Mouse (Mus musculus): ENCODE data around the gene Osbpl7. TPM values are rescaled to one million over a fixed set of nuclear protein-coding genes. Genes with fewer than 3 reads are reported as not detected.
A peak's percentile ranks its signal among the peaks of the same experiment; 100 is the strongest.

Osbpl7 gene
- total RNA-seq, 1 experiment, result 6.6 TPM

- Histone ChIP-seq H3K9me3 (ENCODE audit: control insufficient read depth, insufficient read depth, low read depth, low read length) (no peaks in the 10 kb centered on the region), H3K9ac (ENCODE audit: insufficient read depth, low read depth, low read length, poor library complexity, severe bottlenecking) (peak overlapping the region; percentile 8; the same call in 1 of the 2 replicates), H3K4me3 (ENCODE audit: insufficient read depth in 1 of 2, low read depth in 1 of 2, low read length in 2 of 2, poor library complexity in 1 of 2, severe bottlenecking in 1 of 2) (peak overlapping the region; percentile 75 to 82), H3K27ac (ENCODE audit: insufficient read depth, low read depth, low read length, poor library complexity, severe bottlenecking) (no peak overlapping the region), H3K4me1 (ENCODE audit: control insufficient read depth in 2 of 2, insufficient read depth in 2 of 2, low read length in 2 of 2, poor library complexity in 1 of 2) (peaks cover 5 to 12% of the 10 kb centered on the region in 2 experiments; a peak in 3 of 4 replicates), H3K36me3 (ENCODE audit: control insufficient read depth, insufficient read depth, low read length, poor library complexity, severe bottlenecking) (peaks cover 3% of the 10 kb centered on the region; the same call in 1 of the 2 replicates)
- no peak for DNase-seq (ENCODE audit: low read depth, low spot score)
- TF ChIP-seq HCFC1 (IDR thresholded peaks at IDR 0.05; ENCODE audit: borderline replicate concordance, insufficient read depth, low read length) (no peak), MAFK (IDR thresholded peaks at IDR 0.05; ENCODE audit: insufficient read depth, low read depth, low read length) (no peak), CHD2 (IDR thresholded peaks at IDR 0.05; ENCODE audit: low read depth, low read length) (no peak), ZNF384 (IDR thresholded peaks at IDR 0.05; ENCODE audit: low read depth, low read length) (no peak), ZC3H11A (IDR thresholded peaks at IDR 0.05; ENCODE audit: borderline replicate concordance, low read depth, low read length) (no peak)
- in situ Hi-C loops (cut with MboI; ENCODE audit: low sequenced_read_pairs in 2 of 2, unreplicated experiment in 2 of 2), result no loop called here
These were observed 29.2 kb upstream of the Osbpl7 start for GRCm38 (mm10) chr11:97021121-97021765.

- Histone ChIP-seq H3K4me3 (ENCODE audit: insufficient read depth in 1 of 2, low read depth in 1 of 2, low read length in 2 of 2, poor library complexity in 1 of 2, severe bottlenecking in 1 of 2) (peak overlapping the region; percentile 75 to 82), H3K9ac (ENCODE audit: insufficient read depth, low read depth, low read length, poor library complexity, severe bottlenecking) (peak overlapping the region; percentile 79), H3K4me1 (ENCODE audit: control insufficient read depth in 2 of 2, insufficient read depth in 2 of 2, low read length in 2 of 2, poor library complexity in 1 of 2) (peaks cover 5 to 12% of the 10 kb centered on the region in 2 experiments; a peak in 3 of 4 replicates), H3K36me3 (ENCODE audit: control insufficient read depth, insufficient read depth, low read length, poor library complexity, severe bottlenecking) (peaks cover 3% of the 10 kb centered on the region; the same call in 1 of the 2 replicates), H3K27ac (ENCODE audit: insufficient read depth, low read depth, low read length, poor library complexity, severe bottlenecking) (no peak overlapping the region), H3K9me3 (ENCODE audit: control insufficient read depth, insufficient read depth, low read depth, low read length) (no peaks in the 10 kb centered on the region)
- in situ Hi-C loops (cut with MboI; ENCODE audit: low sequenced_read_pairs in 2 of 2, unreplicated experiment in 2 of 2), result no loop called here
- peak; percentile 27; the same call in 1 of the 2 replicates for TF ChIP-seq ZC3H11A (IDR thresholded peaks at IDR 0.05; ENCODE audit: borderline replicate concordance, low read depth, low read length)
- TF ChIP-seq MAFK (IDR thresholded peaks at IDR 0.05; ENCODE audit: insufficient read depth, low read depth, low read length), result no peak
- DNase-seq (ENCODE audit: low read depth, low spot score), result peak; percentile 79
These were observed 28.4 kb upstream of the Osbpl7 start for GRCm38 (mm10) chr11:97021873-97022484.

- TF ChIP-seq MAFK (IDR thresholded peaks at IDR 0.05; ENCODE audit: insufficient read depth, low read depth, low read length) (no peak), ZC3H11A (IDR thresholded peaks at IDR 0.05; ENCODE audit: borderline replicate concordance, low read depth, low read length) (no peak), ZNF384 (IDR thresholded peaks at IDR 0.05; ENCODE audit: low read depth, low read length) (no peak), CHD2 (IDR thresholded peaks at IDR 0.05; ENCODE audit: low read depth, low read length) (no peak), HCFC1 (IDR thresholded peaks at IDR 0.05; ENCODE audit: borderline replicate concordance, insufficient read depth, low read length) (no peak)
- H3K4me3 ChIP-seq (ENCODE audit: insufficient read depth in 1 of 2, low read depth in 1 of 2, low read length in 2 of 2, poor library complexity in 1 of 2, severe bottlenecking in 1 of 2), result peak overlapping the region; percentile 40 to 58; a peak in 3 of 4 replicates
- H3K9ac ChIP-seq (ENCODE audit: insufficient read depth, low read depth, low read length, poor library complexity, severe bottlenecking), result peak overlapping the region; percentile 40
- H3K27ac ChIP-seq (ENCODE audit: insufficient read depth, low read depth, low read length, poor library complexity, severe bottlenecking), result peak overlapping the region; percentile 91
- peaks cover 3% of the 10 kb centered on the region; the same call in 1 of the 2 replicates for H3K36me3 ChIP-seq (ENCODE audit: control insufficient read depth, insufficient read depth, low read length, poor library complexity, severe bottlenecking)
- DNase-seq (ENCODE audit: low read depth, low spot score), result no peak
- in situ Hi-C loops (cut with MboI; ENCODE audit: low sequenced_read_pairs in 2 of 2, unreplicated experiment in 2 of 2), result no loop called here
- H3K9me3 ChIP-seq (ENCODE audit: control insufficient read depth, insufficient read depth, low read depth, low read length), result no peaks in the 10 kb centered on the region
- peaks cover 5 to 12% of the 10 kb centered on the region in 2 experiments; a peak in 3 of 4 replicates for H3K4me1 ChIP-seq (ENCODE audit: control insufficient read depth in 2 of 2, insufficient read depth in 2 of 2, low read length in 2 of 2, poor library complexity in 1 of 2)
These were observed 25.5 kb upstream of the Osbpl7 start for GRCm38 (mm10) chr11:97024977-97025376.

GRCm38 (mm10) chr11:97025721-97026344, 24.6 kb upstream of the Osbpl7 start:
- TF ChIP-seq ZC3H11A (IDR thresholded peaks at IDR 0.05; ENCODE audit: borderline replicate concordance, low read depth, low read length) (0 out of 2 replicates have a peak, but pooled peaks have one; percentile 21), HCFC1 (IDR thresholded peaks at IDR 0.05; ENCODE audit: borderline replicate concordance, insufficient read depth, low read length) (peak; percentile 45; the same call in 1 of the 2 replicates), MAFK (IDR thresholded peaks at IDR 0.05; ENCODE audit: insufficient read depth, low read depth, low read length) (no peak)
- Histone ChIP-seq H3K9ac (ENCODE audit: insufficient read depth, low read depth, low read length, poor library complexity, severe bottlenecking) (peak overlapping the region; percentile 40), H3K4me1 (ENCODE audit: control insufficient read depth in 2 of 2, insufficient read depth in 2 of 2, low read length in 2 of 2, poor library complexity in 1 of 2) (peaks cover 5 to 14% of the 10 kb centered on the region in 2 experiments; a peak in 3 of 4 replicates), H3K9me3 (ENCODE audit: control insufficient read depth, insufficient read depth, low read depth, low read length) (no peaks in the 10 kb centered on the region), H3K27ac (ENCODE audit: insufficient read depth, low read depth, low read length, poor library complexity, severe bottlenecking) (peak overlapping the region; percentile 91), H3K4me3 (ENCODE audit: insufficient read depth in 1 of 2, low read depth in 1 of 2, low read length in 2 of 2, poor library complexity in 1 of 2, severe bottlenecking in 1 of 2) (peak overlapping the region; percentile 40 to 58), H3K36me3 (ENCODE audit: control insufficient read depth, insufficient read depth, low read length, poor library complexity, severe bottlenecking) (peaks cover 3% of the 10 kb centered on the region; the same call in 1 of the 2 replicates)
- in situ Hi-C loops (cut with MboI; ENCODE audit: low sequenced_read_pairs in 2 of 2, unreplicated experiment in 2 of 2), result no loop called here
- DNase-seq (ENCODE audit: low read depth, low spot score), result peak; percentile 94
